Mouse (Mus musculus) T-helper 1 cell (primary cell): Measurements from ENCODE around the gene Cdc42ep5.
"Not testable (repeated sequence)": the region's sequence is repeated elsewhere in the genome, so short reads cannot be mapped to it uniquely, and the experiment has no call there.

Source experiments
- in situ Hi-C: fragments of 300-600 bp; cut with MboI, MseI; formaldehyde crosslinking; loops from one replicate; pipeline ENCODE4 v1.15.1; 2025; ENCODE audit warnings: high pct_unique_total_duplicates

Cdc42ep5 gene

DNA sequence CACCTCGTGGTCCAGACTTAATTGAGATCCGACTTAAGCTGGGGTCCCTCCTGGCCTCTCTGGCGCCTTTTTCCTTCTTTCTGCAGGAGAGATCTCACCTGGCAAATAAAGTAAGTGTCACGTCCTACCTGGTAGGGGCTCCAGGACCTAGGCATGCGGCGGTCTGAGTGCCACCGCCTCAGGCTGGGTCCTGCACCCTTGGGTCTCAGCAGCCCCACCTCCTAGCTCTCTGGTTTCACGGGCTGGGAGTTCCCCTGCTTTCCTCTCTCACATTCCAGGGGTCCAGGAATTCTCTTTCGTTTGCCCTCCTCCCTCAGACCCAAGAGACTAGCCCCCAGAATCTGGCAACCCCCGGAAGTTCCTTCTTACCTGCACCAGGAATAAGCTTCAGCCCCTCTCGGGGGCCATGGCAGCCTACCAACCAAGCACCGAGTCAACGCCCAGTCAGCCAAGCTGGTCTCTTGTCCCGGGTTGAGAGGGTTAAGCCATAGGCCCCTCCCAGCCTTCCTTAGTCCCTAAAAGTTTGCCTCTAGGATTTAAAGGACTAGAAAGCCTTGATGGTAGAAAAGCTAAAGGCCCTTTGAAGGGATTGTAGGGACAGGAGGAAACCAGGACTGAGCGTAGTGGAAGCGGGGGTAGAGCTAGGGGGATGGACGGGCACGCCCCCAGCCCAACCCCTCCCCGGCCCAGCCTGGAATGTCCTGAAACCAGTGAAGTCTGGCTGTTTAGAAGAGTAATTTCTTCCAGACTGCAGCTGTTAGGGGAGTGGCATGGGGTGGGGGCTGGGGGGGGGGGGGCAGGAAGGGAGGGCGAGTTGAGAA is at the start of gene Cdc42ep5:
Cdc42ep5 (minus strand) TSS at position 771 of the 821 bp plus-strand sequence.
- in situ Hi-C loops = loop anchor here (5.0 to 10.0 kb wide), 2 partner anchors 58 to 241 kb away; no protein-coding TSS in a partner anchor

DNA sequence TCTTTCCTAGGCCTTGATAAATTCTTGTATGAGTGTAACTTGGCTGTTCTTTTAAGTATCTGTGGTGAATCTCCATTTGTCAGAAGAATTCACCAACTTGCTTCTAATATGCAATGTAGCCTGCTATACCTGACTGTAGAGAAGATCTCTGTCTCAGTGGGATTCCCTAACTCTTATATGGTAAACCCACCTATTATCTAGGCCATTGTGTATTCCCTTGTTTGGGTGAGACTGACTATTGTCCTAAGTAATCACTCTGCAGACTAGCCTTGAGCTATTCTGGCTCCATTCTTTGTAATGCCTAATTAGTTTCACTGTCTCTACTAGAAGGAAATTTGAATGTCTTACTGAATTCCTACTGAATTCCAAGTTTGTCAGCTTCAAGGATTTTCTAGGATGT is 48.8 kb upstream of the Cdc42ep5 start:
- in situ Hi-C loops = not testable (repeated sequence)

DNA sequence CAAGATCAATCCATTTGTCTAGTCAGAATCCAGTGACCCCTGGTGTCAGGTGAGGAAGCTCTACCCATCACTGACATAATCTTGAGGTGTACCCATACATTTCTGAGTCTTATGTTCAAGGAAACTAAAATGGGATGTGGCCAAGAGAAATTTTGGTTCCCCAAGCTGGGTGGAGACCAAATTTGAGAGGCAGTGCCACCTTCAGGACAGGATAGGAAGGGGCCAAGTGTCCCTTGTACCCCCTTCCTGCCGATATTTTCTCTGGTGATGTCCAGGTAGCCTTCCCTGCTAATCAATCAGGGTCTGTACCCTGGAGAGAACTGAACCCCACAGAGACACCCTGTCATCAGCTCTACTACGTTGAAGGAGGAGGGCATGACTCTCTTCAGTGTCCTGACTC is 44.0 kb upstream of the Cdc42ep5 start:
- in situ Hi-C loops = no loop called here

DNA sequence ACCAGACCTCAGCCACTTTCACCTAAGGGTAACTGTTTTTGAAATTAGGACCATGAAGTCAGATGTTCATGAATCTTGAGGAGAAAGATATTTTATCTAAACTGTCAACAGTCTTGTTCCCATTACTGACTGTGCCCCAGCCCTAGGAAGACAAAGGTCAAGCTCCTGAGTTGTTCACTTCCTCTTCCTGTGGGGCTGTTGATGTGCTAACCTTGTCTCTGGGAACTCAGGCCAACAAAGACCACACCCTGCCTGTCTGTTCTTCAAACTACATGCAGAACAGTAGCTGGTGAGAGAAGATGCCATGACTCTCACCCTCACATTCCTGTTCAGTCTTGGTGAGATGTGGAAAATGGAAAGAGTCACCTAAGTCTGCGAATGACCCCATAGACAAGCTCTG is 42.5 kb upstream of the Cdc42ep5 start:
- in situ Hi-C loops = no loop called here

DNA sequence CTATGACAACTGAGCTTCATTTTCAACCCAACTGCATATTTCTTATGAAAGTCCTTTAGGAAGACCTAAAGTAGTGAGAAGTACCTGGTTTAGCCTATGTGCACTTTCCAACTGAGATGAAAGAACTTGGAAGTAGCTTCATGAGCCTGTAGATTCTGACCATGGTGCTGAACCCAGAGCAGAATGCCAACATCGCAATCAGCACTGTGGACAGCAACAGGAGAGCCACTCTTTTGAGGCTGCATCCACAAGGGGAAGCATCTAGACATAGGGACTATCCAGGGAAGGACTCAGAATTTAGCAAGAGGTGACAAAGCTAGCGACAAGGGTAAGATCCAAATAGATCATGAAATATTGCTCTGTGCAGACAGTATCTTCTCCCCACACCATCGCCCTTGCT is 13.8 kb upstream of the Cdc42ep5 start:
- in situ Hi-C loops = no loop called here

DNA sequence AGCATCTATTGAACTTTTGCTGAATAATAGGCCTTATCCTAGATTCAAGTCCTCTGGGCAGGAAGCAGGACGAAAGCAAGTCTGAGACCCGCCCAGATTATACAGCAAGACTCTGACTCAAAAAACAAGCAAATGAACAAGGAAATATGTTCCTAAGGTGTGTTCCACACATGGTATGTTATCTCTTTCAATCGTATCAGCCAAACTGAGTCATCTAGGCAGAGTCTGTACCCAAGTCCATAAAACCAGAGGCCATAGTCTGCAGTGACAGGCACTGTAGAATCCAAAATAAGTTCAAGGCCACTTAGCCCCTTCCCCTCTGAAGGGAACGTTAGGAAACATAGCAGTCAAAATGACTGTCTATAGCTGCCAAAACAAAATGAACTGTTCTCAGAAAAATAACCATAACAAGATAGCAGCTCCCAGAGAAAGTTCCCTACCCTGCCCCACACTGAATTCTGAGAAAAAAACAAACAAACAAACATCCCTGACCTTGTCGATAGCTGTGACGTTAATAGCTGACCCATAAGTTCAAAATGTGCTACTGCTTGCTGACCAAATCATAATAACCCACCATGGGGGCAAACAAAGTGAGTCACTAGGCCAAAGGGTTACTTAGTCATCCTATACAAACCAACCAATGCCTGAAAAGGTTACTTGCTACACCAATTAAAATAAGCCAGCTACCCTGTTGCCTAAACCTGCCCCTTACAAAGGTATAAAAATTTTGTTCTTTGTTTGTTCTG is 5.7 kb upstream of the Cdc42ep5 start:
- in situ Hi-C loops = no loop called here

DNA sequence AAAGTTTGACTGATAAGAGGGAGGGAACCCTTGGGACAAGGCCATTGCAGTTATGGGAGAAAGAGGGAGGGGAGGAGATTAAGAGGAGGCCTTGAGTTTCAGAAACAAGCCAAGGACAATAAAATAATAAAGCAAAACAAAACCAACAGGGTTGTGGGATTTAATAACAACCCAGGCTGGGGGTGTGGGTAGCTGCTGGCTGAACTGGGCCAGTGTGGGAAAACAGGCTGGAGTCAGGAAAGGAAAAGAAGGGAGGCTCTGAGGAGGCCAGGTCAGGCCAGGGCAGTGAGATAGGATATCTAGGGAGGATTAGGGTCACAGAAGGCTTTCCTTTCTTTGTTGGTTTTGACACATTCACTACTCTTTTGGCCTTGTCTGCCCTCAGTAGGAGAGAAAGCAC is 2.4 kb upstream of the Cdc42ep5 start:
- in situ Hi-C loops = loop anchor here (10.0 kb wide), 1 partner anchor 238 kb away; no protein-coding TSS in a partner anchor

DNA sequence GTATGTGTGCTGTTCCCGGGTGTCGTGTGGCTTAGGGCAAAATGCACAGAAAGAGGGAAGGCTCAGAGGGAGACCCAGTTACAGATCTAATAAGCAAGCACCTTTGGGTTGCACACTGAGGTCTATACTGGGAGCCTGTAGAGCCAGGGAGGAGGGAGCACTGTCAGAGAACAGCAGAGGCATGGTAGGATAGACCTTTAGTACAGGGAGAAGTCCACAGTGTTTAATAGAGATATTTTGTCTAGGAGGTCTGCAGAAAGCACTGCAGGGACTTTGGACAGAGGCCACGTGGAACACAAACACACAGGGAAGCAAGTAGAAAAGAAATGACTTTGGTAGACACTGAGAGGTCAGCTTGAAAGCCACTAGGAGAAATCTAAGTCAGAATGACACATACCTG is 626 bp upstream of the Cdc42ep5 start:
- in situ Hi-C loops = loop anchor here (10.0 kb wide), 1 partner anchor 240 kb away; no protein-coding TSS in a partner anchor

DNA sequence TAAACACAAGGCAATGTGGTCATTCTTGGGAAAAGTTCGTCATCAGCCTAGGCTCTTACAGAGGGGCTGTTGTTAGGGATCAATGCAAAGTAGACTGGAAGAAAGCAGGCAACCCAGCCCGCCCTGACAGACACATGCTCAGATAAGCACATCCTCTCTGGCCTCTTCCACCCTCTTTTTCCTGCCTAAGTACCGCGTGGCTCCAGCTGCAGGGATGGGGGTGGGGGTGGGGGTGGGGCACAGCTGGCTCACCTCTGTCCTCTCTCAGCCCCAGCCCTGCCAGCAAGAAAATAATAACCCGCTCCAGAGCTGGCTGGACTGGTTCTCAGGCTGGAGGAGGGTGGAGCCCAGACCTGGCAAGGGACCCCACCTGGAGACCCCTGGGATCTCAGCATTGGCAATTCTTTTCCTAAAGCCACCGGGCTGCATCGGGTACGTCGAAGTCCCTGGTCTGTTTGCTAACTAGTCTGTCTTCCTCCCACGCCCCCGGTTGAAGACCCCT is 1.0 kb downstream of the Cdc42ep5 start:
- in situ Hi-C loops = loop anchor here (5.0 to 10.0 kb wide), 2 partner anchors 59 to 241 kb away; no protein-coding TSS in a partner anchor

DNA sequence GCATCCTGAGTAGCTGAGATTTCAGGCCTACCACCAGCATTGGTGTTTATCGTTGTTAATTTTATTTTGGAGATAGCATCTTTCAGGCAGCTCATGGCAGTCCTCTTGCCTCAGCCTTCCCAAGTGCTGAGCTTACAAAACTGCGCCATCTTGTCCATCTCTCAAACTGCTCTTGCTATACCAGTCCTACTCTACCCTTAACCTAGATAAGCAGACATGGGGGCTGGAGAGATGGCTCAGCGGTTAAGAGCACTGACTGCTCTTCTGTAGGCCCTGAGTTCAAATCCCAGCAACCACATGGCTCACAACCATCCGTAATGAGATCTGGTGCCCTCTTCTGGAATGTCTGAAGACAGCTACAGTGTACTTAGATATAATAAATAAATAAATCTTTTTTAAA is 3.1 kb downstream of the Cdc42ep5 start:
- in situ Hi-C loops = loop anchor here (5.0 to 10.0 kb wide), 2 partner anchors 61 to 243 kb away; no protein-coding TSS in a partner anchor

DNA sequence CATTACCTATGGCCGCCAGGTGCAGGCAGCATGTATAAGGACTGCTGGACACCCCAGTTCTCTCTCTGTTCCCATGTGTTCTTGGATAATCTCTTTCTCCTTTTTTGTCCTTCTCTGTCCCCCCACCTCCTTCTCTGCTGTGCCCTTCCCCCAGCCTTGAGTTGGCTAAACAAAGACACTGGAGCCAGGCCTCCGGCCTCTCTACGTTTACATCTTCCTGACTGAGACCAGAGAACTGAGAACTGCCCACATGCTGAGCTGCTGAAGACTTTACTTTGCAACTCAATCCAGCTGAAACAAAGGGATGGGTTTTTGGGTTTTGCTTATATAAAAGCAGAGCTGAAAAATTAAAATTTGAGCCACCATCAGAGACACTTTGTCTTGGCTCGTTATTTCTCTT is 9.7 kb downstream of the Cdc42ep5 start:
- in situ Hi-C loops = no loop called here

DNA sequence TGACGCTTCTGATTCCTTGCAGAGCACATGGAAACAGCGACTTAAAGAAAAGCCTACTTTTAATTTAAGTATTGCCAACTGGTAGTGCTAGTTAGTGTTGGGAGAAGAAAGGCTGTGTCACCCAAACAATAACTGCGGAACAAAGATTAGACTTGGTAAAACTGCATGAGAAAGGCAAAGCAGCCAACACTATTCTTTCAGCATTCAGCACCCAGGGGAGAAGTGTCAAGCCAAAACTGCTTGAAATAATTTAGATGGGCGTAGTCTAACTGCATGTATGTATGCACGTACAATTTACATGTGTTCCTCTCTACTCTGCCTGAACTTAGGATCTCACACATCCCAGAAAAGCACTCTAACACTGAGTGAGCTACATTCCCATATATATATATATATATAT is 10.3 kb downstream of the Cdc42ep5 start:
- in situ Hi-C loops = no loop called here

DNA sequence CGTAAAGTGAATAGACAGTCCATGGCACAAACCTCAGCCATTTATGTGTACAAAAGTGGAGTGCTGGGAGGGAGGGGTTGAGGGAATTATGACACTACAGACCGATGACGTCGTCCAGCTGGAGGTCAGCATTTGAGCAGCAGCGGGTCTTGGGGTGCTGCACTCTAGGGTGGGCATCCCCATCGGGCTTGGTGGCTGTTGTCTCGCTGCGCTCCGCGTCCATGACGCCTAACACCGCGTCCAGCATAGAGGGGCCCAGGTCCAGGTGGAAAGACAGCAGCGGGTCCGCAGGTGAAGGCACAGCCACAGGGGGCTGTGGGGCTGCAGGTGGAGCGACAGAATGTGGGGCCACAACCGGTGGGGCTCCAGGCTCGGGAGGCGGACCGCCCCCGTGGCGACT is 13.4 kb downstream of the Cdc42ep5 start:
- in situ Hi-C loops = no loop called here

DNA sequence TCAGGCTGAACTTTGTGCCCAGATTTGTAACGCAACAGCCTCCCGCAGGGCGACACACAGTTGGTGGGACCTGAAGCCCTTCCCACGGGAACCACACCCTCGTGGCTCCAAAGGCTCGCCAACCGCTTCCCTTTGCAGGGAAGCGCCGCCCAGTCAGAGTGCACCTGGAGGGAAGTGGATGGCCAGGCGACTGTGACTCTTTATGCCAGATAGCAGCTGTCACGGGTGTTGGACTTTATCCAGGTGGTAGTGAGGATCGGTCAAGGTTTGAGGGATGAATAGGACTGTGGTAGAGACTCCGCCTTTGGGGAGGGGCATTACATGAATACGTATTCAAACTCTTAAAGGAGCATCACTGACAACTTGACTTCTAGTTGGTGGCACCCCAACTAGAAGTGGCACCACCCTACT is 13.8 kb downstream of the Cdc42ep5 start:
- in situ Hi-C loops = no loop called here

DNA sequence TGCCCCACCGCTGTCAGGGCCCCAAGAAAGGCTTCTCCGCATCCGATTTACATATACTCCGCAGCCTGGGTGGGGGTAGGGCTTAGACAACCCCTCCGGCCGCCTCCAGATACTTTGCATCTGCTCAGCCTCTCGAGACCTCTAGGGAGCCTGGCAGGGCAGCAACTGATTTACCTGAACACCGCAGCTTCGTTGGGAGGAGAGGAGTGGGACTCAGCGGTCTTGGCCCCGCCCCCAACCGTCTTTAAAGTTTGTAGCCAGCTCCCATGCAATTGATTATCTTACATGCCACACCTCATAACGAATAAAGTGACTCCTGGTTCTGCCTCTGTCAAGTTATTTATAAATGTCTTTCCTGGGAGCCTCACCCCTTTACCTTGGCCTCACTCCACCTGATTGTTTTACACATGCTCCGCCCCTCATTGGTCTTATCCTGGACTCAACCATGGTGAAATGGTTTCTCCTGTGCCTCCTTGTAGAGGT is 14.6 kb downstream of the Cdc42ep5 start, which contains the start of gene Leng9:
Leng9 (minus strand) TSS at position 316 of the 483 bp plus-strand sequence.
- in situ Hi-C loops = no loop called here

DNA sequence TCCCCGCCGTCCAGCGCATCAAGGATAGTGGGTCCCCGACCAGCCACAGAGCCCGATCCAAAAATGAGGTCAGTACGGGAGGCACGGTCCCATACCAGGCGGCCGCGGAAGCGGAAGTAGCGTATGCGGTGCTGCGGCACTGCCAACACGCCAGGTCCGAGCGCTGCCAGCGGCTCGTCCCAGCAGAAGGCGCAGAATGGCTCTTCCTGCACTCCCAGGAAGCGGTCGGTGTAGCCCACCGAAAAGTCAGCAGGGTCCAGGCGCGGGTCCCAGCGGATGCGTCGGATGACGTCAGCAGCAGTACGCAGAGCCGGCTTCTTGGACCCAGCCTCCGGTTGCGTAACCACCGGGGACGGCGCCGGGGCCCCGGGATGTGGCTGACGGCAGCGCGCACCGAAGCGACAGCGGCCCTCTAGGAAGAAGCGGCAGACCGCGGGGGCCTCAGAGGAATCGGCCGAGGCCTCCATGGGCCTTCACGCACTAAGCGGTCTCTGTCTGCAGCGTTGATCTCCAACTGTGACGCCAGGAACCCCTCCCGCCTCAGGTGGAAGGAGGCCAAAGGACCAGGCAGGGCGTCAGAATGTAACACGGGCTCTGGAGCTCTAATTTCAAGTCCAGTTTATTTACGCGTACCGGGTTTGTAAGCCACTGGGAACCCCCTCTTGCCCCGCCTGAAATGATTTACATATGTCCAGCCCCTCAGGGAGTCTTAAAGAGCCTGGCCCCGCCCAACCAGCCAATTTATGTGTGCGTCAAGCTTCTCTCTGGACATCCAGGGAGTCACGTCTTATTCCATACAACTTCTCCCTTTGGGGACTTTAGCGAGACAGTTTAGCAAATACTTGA is 15.2 kb downstream of the Cdc42ep5 start:
- in situ Hi-C loops = loop anchor here (5.0 to 10.0 kb wide), 3 partner anchors 373 to 915 kb away; partner anchors contain the start of genes Prpf31, Tfpt, Tnni3 and U2af2

DNA sequence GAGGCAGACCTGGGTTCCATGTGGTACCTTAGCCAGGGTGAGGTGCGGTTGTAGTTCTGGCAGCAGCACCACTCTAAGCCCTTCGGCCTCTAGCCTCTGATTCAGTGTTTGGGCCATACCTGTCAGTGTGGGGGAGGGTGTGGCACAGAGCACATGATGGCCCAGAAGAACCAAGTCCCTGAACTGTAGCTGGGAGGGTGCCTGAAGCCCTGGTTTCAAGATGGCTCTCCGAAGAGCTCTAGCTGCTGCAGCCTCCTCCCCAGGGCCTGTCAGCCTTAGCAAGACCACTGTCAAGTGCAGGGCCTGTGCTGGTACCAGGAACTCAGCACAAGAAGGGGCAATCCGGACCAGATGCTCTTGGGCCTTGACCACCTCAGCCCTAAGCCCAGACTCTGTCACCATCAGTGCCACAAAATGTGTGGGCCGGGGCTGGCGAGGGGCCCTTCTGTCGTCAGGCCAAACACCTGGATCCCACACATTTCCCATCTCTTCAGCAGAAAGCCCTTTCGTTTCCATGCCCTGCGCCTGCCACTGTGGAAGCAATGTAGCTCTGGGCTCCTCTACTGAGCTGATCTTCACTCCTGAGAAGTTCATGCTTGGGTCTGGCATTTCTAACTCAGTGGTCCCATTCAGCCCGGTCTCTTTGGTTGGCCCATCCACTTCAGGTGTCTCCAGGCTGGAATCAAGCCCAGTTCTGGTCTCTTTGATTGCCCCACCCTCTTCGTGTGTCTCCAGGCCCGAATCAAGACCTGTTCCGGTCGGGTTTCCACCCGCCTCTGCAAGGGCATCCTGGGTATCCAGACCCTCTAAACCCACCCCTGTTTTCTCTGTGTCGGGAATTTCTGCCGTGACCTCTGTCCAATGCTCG is 16.1 kb downstream of the Cdc42ep5 start:
- in situ Hi-C loops = loop anchor here (5.0 to 10.0 kb wide), 3 partner anchors 374 to 916 kb away; partner anchors contain the start of genes Prpf31, Tfpt, Tnni3 and U2af2

DNA sequence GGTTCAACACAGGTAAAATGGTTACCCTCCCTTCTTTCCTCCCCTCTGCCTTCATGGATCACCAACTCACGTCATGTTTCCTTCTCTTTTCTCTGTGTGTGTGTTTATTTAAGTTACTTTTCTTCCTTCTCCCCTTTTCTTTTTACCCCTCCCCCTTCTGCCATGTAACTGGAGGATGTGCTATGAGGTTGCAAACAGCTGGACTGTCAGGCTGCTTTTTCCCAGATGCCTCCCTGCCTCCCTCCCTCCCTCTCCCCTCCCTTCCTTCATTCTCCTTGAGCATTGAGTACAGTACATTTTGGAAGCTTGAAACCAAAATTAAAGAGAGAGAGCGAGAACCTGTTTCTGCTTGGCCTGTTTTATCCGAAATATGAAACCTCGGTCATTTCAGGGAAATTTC is 16.8 kb downstream of the Cdc42ep5 start:
- in situ Hi-C loops = loop anchor here (5.0 to 10.0 kb wide), 3 partner anchors 374 to 917 kb away; partner anchors contain the start of genes Prpf31, Tfpt, Tnni3 and U2af2

DNA sequence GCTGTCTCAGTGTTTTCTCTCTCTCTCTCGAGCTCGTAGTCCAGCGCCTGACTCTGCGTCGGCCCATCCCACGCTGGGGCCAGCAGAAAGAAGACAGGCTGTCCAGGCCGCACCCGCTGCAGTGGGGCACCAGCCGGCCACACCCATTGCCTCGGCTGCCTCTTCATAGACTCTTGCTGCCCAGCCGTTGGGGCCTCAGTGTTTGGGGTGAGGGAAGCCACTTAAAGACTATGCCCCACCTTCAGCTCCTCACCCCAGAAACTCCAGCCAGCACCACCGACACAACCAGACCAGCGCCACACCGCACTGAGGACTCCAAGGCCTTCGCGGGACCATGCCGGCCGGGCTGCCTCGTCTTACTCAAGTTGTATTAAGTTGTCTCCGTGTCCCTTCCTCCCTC is 17.3 kb downstream of the Cdc42ep5 start:
- in situ Hi-C loops = loop anchor here (5.0 to 10.0 kb wide), 3 partner anchors 375 to 917 kb away; partner anchors contain the start of genes Prpf31, Tfpt, Tnni3 and U2af2
